Mouse (Mus musculus): ENCODE measurements around the gene Cacna1c.

- TF ChIP-seq CTCF (IDR thresholded peaks at IDR 0.05; ENCODE audit: low read depth, low read length) = no peak
- TF ChIP-seq POLR2A (IDR thresholded peaks at IDR 0.05; ENCODE audit: borderline replicate concordance, low read depth, low read length) = no peak
Observed at GRCm38 (mm10) chr6:118812556-118812955, 383.7 kb downstream of the Cacna1c start.
